Mouse (Mus musculus) large intestine, adult 2 months (tissue): ENCODE measurements around the gene Lsm10. TPM values are rescaled to one million over a fixed set of nuclear protein-coding genes. Genes with fewer than 3 reads are reported as not detected.

ENCODE experiments used
- DNase-seq: peaks from one replicate; pipeline ENCODE4 v3.0.0-alpha.2; 2012; ENCODE audit warnings: low read depth, low spot score
- WGBS: fragments of 180-500 bp; shearing (Covaris S2); methylation state at CpG from one replicate; pipeline ENCODE4 v1.1.7; 2018; 5-methylcytosine and 5-hydroxymethylcytosine counted together
- polyA plus RNA-seq: library from polyadenylated mRNA; depleted of rRNA; stranded (reverse); fragments of >200 nt; gene quantifications from 2 replicates; pipeline ENCODE4 v1.2.3, GENCODE M21; 2012

Gene Lsm10
- polyA plus RNA-seq, 1 experiment: 31.3 TPM

DNA sequence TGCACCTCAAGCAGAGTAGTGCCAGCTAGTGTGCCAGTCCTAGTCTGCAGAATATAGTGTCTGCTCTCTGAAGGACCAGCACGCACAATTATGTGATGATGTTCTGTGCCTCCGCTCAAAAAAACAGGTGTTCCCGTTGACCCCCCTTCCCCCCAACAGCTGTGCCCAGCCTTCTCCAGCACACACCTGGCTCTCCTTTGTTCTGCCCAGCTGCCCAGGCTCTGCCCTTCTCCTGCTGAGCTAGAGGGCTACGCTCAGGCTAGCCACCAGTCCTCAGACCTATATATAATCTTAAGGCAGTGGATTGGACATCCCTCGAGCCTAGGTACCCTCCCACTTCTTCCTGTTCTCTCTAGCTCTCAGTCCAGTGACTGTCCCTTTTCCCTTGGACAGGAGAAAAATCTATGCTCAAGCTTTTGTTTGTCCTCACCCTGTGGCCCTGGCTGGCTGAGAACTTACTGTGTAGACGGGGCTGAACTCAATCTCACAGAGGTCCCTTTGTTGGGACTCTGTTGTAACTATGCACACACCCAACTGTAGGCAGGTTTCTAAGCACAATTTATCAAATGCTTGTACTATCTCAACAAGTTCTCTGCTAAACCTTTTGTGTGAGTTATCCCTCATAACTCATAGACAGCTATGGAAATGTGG lies 19.6 kb downstream of the Lsm10 start:
- WGBS: 43% methylated on average over 6 of the region's 6 CpGs
- DNase-seq: no peak

DNA sequence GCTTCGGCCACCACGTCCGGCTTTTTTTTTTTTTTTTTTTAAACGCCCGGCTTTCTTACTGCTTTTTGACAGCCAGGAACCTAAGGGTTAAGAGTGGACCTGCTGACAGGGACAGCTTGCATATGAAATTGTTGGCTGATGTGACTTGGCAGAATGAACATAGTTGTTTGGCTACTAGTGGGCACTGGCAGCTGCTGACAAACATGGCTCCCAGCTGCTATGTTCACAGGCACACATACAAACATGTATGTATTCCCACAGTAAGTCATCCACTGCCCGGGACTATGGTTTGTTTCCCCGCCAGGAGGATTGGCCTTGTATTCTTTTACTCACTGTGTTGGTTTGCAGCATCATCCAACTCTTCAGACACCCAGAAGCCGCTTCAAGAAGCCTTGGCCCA lies 20.7 kb downstream of the Lsm10 start:
- WGBS: 74% methylated on average over 8 of the region's 8 CpGs
- DNase-seq: no peak

DNA sequence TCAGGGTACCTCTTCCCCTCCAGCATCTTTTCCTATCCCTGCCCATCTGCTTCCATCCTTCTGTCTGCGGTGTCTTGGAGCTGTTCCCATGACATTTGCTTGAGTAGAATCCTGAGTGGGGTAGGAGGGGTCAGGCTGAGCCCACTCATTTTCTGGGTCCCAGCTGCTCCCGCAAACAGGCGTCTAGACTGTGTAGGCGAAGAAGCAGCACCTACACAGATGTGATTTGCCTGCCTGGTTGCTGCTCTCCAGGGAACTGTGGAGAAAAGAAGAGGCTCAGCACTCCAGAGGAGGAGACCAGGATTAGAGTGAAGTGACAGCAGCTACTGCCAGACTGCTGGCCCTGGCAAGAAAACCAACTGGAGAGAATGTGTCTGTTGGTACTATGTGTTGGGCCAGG lies 22.2 kb downstream of the Lsm10 start:
- WGBS: 85% methylated on average over 4 of the region's 4 CpGs
- DNase-seq: no peak

DNA sequence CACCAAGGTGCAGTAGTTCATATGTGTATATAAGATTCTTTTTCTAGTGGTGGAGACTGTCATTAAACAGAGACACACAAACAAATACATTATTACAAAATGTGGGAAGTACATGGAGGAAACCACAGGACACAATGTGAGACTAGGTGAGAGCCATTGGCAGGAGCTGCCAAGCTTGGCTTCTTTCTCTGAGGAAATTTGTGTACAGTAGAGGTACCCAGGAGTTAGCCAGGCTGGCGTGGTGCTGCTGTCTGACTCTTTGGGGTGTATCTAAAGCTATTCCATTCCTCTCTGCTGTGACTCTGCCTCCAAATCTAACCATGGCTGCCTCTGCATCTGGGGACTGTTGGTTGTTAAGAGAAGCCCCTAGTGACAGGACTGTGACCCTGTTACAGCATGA lies 22.6 kb downstream of the Lsm10 start:
- WGBS: 84% methylated on average over 1 of the region's 1 CpGs
- DNase-seq: no peak

DNA sequence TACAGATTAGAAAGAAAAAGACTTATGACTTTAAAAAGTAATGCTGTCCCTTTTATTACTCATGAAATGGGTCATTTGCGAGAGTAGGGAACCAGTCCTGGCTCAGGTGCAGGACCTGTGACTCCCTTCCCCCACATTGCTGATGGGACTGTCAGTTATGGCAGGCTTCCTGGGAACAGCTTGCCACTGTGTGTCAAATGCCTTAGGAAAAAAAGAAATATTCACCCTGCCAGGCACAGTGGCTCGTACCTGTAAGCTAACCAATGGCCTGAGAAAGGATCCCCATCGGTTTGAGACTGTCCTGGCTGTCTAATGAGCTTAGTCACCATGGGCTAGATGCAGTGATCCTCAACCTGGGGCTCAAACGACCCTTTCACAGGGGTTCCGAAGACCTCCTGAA lies 23.6 kb downstream of the Lsm10 start:
- WGBS: 84% methylated on average over 5 of the region's 5 CpGs
- DNase-seq: no peak

DNA sequence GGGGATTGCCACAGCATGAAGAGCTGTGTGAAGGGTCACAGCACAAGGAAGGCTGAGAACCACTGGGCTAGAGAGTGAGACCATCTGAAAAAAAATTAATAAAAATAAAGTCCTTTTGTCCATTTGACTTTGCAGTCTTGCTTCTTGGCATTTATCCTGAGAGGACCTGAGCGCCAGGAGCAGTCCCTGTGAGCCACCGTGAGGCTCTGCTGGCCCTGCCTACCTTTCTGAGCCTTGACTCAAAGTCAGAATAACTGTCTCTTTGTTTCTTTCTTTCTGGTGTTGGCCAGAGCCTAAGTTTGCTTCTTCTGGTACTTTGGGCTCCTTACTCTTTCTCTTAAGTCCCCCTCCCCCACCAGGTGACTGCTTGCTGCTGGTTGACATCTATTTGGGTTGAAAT lies 24.1 kb downstream of the Lsm10 start:
- 91% methylated on average over 2 of the region's 2 CpGs for WGBS
- DNase-seq: no peak

DNA sequence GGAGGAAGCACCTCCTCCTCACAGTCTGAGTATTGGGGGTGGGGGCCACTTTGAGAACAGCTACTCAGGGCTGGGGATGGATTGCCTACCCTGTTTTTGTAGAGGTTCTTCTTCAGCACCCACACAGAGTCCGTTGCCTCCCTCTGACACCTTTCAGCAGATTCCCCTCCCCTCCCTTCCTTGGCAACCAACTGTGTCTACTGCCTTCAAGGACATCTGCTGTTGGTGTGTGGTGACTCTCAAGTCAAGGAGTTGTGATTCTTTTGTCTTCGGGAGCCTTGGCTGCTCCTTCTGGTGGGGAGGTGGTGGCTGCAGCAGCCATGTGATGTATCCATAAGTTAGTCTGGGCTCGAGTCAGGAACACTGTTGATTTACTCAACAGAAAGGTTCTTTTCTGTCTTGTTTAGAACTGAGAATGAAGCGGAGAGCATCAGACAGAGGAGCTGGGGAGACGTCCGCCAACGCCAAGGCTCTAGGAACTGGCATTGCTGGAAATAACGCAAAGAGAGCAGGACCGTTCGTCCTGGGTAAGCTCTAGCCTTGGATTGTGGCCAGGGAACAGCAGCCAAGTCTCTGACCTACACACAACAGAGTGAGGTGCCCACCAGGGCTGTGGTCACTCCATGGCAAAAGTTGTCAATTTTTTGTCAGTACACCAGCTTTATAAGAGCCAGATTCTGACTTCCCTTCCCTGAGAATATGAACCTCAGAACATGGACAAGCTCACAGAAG lies 27.1 kb downstream of the Lsm10 start:
- 72% methylated on average over 10 of the region's 10 CpGs for WGBS
- no peak for DNase-seq

DNA sequence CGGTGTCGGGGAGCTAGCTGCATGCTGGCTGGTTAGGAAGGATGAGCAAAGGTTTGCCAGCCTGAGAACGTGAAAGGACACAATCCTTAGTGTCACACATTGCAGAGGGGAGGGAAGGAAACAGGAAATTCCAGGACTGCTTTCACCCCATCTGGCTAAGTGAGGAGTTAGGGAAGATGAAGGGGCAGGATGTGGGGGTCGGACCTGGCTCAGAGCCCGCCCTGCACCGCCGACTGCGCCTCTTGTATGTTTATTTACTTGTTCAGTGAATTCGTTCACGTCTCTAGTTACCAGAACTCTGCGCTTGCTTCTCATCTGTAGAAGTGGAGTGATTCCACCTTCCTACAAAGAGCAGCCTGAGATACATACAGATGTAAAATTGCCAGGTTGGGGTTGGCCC lies 34.1 kb downstream of the Lsm10 start:
- 65% methylated on average over 11 of the region's 11 CpGs for WGBS
- no peak for DNase-seq

DNA sequence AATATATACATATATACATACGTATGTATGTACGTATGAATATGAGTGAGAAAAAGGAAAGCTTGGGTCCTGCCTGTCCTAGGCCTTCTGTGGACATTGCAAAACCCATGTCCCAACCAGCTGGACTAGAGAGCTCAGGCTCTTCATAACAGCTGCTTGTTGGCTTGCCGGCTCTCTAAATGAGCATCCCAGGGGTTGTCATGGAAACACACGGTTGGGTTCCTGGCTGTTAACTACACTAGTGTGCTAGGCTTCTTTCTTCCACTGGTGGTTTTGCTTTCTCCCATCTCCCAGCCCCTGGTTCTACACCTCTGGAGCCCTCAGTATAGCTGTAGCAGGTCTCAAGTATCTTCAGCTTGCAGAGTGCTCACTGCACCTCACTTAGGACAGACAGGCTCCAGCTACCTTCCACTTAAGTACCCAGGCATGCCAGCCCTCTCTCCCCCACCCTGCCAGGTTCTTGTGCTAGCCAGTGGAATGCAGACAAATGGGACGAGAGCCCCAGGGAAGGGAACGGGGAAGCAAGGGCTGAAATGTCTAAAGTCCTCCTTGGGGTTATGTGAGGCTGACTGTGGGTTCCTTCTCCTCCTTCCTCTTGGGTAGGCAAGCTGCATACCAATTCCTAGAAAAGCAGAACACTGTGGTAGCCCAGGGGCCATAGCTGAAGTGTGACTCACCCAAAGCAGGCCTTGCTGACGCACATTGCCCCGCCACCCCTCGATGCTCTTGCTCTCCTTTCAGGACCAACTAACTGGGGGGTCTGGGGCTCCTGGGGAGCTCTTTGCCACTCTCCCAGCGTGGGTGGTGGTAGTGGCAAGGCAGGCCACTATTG lies 35.1 kb downstream of the Lsm10 start:
- 57% methylated on average over 10 of the region's 10 CpGs for WGBS
- no peak for DNase-seq

DNA sequence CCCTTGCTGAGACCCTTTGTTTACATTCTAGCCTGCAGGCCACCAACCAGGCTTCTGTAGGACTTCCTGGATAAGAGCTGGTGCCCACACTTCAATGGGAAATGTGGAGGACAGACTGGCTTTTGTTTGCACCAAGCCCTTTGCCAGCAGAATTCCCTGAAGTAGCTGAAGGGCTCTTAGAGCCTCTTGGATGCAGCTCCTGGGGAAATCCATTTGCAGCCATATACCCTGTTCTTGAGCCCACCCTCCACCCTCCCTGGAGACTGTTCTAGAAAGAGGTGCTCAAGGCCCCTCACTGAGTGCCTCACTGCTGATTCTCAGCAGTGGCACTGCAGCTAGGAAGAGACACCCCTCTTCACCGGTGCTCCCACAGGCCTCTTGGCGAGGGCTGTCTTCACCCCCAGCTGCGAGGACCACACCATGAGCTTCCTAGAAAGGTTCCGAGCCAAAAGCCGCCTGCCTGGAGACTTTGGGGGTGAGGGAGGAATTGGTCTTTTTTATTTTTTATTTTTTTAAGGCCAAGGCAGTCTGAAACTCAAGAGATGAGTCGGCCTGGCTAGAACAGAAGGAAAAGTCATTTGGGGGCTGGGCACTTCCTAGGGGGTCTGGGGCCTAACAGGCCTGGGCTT lies 36.3 kb downstream of the Lsm10 start:
- DNase-seq: no peak
- WGBS: 77% methylated on average over 6 of the region's 6 CpGs

DNA sequence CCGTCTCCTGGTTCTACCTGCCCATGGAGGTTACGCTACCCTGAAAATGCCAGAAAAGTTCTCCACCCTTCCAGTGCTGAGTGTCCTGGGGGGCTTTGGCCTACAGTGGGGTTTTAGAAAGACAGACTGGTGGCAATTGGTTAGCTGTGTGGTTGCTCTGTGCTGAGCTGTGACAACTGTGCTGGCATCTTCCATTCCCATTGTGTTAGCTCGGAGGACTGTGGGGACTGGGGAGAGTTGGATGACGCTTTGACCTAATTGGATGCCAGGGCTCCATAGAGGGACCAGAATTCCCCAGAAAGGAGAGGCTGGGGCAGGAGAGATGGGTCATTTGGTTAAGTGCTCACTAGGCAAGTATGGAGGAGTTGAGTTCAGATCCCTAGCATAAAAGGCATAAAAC lies 37.8 kb downstream of the Lsm10 start:
- WGBS: 91% methylated on average over 4 of the region's 4 CpGs
- DNase-seq: no peak

DNA sequence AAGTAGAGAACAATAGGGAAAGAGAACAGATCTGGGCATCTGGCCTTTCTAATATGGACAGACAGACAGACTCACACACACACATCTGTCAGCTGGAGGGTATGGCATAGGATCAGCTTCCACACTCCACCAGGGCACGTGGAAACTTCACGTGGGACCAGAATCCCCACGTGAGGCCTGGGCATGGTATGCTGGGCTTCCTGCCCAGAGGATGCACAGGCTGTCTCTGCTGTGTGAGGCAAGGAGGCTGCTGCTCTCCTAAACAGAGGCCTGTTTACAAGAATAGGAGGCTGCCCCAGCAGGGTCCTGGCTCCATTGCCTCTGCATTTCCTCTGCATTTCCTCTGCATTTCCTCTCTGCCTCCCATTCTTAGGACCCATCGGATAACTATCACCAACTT lies 38.2 kb downstream of the Lsm10 start:
- DNase-seq: no peak
- 84% methylated on average over 4 of the region's 4 CpGs for WGBS

DNA sequence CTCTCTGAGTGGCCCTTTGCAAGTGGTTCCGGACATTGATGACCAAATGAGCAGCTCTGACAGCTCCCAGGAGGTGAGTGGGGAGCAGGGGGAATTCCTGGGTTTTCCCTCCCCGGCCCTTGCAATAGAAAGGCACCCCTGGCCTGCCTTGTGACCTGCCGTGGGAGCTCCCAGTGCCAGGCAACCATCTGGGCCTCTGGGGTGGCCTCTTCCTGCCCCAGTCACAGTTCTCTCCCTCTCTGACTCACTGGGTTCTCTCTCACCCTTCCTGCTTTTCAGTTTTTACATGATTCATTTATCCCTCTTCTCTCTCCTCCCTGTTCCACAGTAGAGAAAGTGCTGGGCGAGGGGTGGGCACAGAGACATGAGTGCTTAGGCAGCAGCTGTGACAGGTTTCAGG lies 41.4 kb downstream of the Lsm10 start:
- no peak for DNase-seq
- 86% methylated on average over 4 of the region's 4 CpGs for WGBS

DNA sequence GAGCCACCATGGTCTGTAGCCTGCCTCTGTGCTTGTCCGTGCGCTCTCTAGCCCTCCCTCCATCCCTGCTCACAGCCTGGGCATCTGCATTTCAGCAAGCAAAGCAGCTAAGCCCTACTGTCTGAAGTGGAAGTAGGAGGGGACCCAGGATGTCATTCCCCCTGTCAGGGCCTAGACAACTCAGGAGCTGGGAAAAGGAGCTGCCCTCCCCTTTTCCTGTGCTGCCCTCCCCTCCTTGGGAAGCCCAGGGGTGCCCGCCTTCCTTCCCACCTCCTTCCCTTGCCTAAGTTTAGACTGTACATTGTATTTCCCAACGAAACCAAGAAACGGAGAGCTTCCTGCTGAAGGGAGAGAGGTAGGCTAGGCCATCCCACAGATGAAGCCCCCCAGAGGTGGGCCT lies 44.6 kb downstream of the Lsm10 start:
- no peak for DNase-seq
- WGBS: 86% methylated on average over 5 of the region's 5 CpGs

DNA sequence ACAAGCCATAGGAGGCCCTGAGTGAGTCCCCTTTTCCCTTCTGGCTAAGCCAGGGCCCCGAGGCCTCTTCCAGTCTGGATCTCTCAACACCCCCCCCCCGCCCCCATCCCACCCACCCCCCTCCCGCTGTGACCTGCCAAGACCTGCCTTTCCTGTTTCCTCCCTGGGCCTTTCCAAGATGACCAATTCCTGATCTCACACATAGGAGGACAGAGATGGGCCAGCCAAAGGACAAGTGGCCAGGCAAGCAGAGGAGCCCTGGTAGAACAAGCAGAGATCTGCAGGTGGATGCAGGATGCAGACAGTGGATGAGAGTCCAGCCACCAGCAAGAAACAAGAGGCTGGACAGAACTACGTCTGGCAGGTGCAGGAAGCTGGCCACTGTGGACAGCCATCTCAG lies 49.0 kb downstream of the Lsm10 start:
- WGBS: 43% methylated on average over 4 of the region's 4 CpGs
- no peak for DNase-seq

DNA sequence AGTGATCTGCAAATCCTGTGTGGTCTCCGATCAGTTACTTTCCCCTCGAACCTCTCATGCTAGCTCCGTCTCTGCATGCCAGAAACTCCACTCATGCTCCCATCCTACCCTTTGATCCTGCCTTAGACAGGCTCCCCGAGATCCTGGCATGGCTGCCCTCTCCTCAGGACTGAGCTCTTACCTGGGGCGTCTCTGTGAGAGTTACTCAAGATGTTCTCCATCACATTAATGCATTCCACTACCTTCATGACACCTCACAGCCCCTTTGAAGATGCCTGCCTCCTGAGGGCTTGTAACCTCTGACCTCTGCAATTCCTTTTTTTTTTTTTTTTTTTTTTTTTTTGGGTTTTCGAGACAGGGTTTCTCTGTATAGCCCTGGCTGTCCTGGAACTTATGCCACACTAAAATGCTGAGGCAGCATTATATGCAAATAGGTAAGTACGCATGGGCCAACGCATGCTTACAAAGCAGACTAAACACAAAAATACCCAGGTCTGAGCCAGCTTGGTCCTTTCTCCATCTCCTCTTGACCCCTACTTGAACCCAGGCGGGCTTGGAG lies 50.6 kb downstream of the Lsm10 start:
- DNase-seq: no peak
- 56% methylated on average over 9 of the region's 9 CpGs for WGBS

DNA sequence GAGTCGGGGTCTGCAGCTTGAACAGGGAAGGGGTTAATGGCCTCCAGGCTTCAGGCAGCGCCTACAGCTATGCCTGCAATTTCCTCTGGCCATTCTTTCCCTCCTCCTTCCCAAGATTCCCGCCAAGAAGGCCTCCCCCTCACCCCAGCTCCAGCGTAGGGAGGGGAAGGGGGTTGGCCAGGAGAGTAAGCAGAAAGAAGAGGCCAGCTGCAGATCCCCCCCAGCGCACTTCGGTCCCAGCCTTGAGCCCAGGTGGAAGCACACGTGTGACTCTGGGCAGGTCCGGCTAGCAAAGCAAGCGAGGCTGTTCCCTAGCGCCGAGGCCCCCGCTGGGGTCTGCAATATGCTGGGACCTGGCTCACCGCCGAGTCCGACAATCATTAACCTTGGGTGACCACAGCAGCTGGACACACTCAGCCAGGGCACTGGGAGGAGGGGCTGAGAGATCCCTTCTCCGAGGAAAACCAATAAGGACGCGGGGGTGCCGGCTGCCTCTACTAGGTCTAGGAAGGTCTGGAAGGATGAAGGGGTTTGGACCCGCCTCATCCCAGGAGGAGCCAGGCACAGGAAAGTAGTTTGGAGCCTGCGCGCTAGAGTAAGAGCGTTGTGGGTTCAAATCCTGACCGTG lies 51.2 kb downstream of the Lsm10 start, which contains the start of gene Eva1b:
Eva1b (plus strand) TSS at position 212 of the 628 bp plus-strand sequence.
- WGBS: 11% methylated on average over 24 of the region's 24 CpGs
- DNase-seq: no peak
